ENCODE assay signal across 8 mouse cellular contexts in the genomic region with DNA sequence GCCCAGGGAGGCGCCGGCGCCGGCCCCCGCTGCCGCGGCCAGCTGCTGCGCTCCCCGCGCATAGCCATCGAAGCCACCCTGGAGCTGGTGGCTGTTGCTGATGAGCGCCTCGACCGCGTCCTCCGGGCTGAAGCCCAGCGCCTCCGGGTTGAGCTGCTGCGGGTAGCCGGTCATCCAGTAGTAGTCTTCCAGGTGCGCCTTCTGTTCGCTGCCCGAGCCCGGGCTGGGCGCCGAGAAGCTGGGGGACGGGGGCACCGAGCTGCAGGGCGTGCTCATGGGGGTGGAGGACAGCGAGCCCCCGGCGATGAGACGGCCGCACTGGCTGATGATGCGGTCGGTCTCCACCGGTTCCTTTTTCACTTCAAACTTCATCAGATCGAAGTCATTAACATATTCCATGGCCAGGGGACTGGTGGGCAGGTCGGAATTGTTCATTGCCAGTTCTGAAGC. TPM values are rescaled to one million over a fixed set of nuclear protein-coding genes. Genes with fewer than 3 reads are reported as not detected.
DNase-seq lines count a peak whose midpoint lies in the region; ATAC-seq and TF ChIP-seq lines count a peak whose summit lies in the region.

No protein-coding gene starts in this region.

- H3K27ac ChIP-seq in embryonic facial prominence, embryonic 11.5 days (replicated peaks; ENCODE audit: low read depth, low read length) = peak overlapping the region; percentile 72
- peak overlapping the region; percentile 87 for H3K27ac ChIP-seq in heart, embryonic 15.5 days
- H3K27ac ChIP-seq in limb, embryonic 14.5 days (replicated peaks; ENCODE audit: low read depth, low read length) = peak overlapping the region; percentile 87
- H3K27ac ChIP-seq in thymus, adult 2 months (ENCODE audit: control insufficient read depth, insufficient read depth, low read length) = no peak overlapping the region

- peak; percentile 57 for DNase-seq in CD4-positive, CD25-positive, alpha-beta regulatory T cell, adult 2 months (ENCODE audit: low read depth, low spot score)
- DNase-seq in ZHBTc4 (ENCODE audit: low read depth, low spot score) = peak; percentile 49
- peak; percentile 31 for DNase-seq in embryonic facial prominence, embryonic 11.5 days (ENCODE audit: low spot score)
- DNase-seq in limb, embryonic 14.5 days (ENCODE audit: low spot score) = peak; percentile 23
- peak; percentile 36 for DNase-seq in thymus, adult 2 months

- no peaks in the 10 kb centered on the region for H3K9me3 ChIP-seq in embryonic facial prominence, embryonic 11.5 days (replicated peaks; ENCODE audit: control insufficient read depth, low read length)
- no peaks in the 10 kb centered on the region for H3K9me3 ChIP-seq in heart, embryonic 15.5 days (replicated peaks)
- no peaks in the 10 kb centered on the region for H3K9me3 ChIP-seq in limb, embryonic 14.5 days (ENCODE audit: control insufficient read depth, low read length)

- ATAC-seq in CD4-positive, CD25-positive, alpha-beta regulatory T cell, adult 4 months = no peak
- peak; percentile 44 for ATAC-seq in embryonic facial prominence, embryonic 11.5 days (replicated peaks; ENCODE audit: insufficient number of reproducible peaks, low FRiP score, low TSS enrichment, low read depth)
- no peak for ATAC-seq in heart, embryonic 15.5 days (replicated peaks; ENCODE audit: insufficient number of reproducible peaks, insufficient read depth, low FRiP score, low read depth)
- 0 out of 2 replicates have a peak, but pooled peaks have one; percentile 2 for ATAC-seq in limb, embryonic 14.5 days (ENCODE audit: low FRiP score, low read depth)

- H3ac ChIP-seq in myocyte (ENCODE audit: control insufficient read depth, insufficient read length) = peak overlapping the region; percentile 78

- no peaks in the 10 kb centered on the region for H3K79me2 ChIP-seq in myocyte (ENCODE audit: control insufficient read depth, insufficient read depth)

- H3K4me2 ChIP-seq in embryonic facial prominence, embryonic 11.5 days (ENCODE audit: low read depth, low read length) = peak overlapping the region; percentile 93
- H3K4me2 ChIP-seq in heart, embryonic 15.5 days = peak overlapping the region; percentile 95
- H3K4me2 ChIP-seq in limb, embryonic 14.5 days (replicated peaks; ENCODE audit: low read depth, low read length, severe bottlenecking) = peak overlapping the region; percentile 68
- H3K4me2 ChIP-seq in myocyte (ENCODE audit: low read depth) = peak overlapping the region; percentile 73

- TF ChIP-seq CTCF in thymus, adult 2 months (IDR thresholded peaks at IDR 0.05; ENCODE audit: borderline replicate concordance, control insufficient read depth, extremely low read depth, insufficient read depth, low read length, poor library complexity) = no peak

- WGBS in embryonic facial prominence, embryonic 11.5 days = under 1% methylated on average over 36 of the region's 39 CpGs
- WGBS in heart, embryonic 15.5 days = under 1% methylated on average over 39 of the region's 39 CpGs
- WGBS in limb, embryonic 14.5 days = under 1% methylated on average over 31 of the region's 39 CpGs
- under 1% methylated on average over 39 of the region's 39 CpGs for WGBS in thymus, adult 2 months

- H3K4me1 ChIP-seq in embryonic facial prominence, embryonic 11.5 days (ENCODE audit: control insufficient read depth, insufficient read depth, low read length) = no peaks in the 10 kb centered on the region
- H3K4me1 ChIP-seq in heart, embryonic 15.5 days (replicated peaks) = peaks cover 17% of the 10 kb centered on the region
- H3K4me1 ChIP-seq in limb, embryonic 14.5 days (ENCODE audit: control insufficient read depth, insufficient read depth, low read length) = peaks cover 12% of the 10 kb centered on the region
- H3K4me1 ChIP-seq in thymus, adult 2 months (replicated peaks; ENCODE audit: control insufficient read depth, insufficient read depth, low read length) = peaks cover 16% of the 10 kb centered on the region

- 0 out of 2 replicates have a peak, but pooled peaks have one; percentile 3 for TF ChIP-seq POLR2A in limb, embryonic 14.5 days (IDR thresholded peaks at IDR 0.05; ENCODE audit: borderline replicate concordance, extremely low read depth, insufficient read depth, insufficient read length)
- TF ChIP-seq POLR2A in myocyte (IDR thresholded peaks at IDR 0.05; ENCODE audit: insufficient read length, low read depth) = no peak
- TF ChIP-seq POLR2A in thymus, adult 2 months (IDR thresholded peaks at IDR 0.05; ENCODE audit: control insufficient read depth, extremely low read depth, insufficient read depth, low read length, poor library complexity) = no peak

- peak overlapping the region; percentile 61 for H3K4me3 ChIP-seq in embryonic facial prominence, embryonic 11.5 days (ENCODE audit: low read depth, low read length)
- H3K4me3 ChIP-seq in heart, embryonic 15.5 days = peak overlapping the region; percentile 77
- H3K4me3 ChIP-seq in limb, embryonic 14.5 days (replicated peaks; ENCODE audit: low read length) = peak overlapping the region; percentile 67
- H3K4me3 ChIP-seq in myocyte = peak overlapping the region; percentile 40
- H3K4me3 ChIP-seq in thymus, adult 2 months (ENCODE audit: control insufficient read depth, insufficient read depth, low read length) = peak overlapping the region; percentile 52

- peak overlapping the region; percentile 66 for H3K9ac ChIP-seq in embryonic facial prominence, embryonic 11.5 days (replicated peaks; ENCODE audit: low read length)
- peak overlapping the region; percentile 55 for H3K9ac ChIP-seq in heart, embryonic 15.5 days
- peak overlapping the region; percentile 75 for H3K9ac ChIP-seq in limb, embryonic 14.5 days (ENCODE audit: low read depth, low read length, severe bottlenecking)

- no peaks in the 10 kb centered on the region for H3K36me3 ChIP-seq in embryonic facial prominence, embryonic 11.5 days (replicated peaks; ENCODE audit: control insufficient read depth, insufficient read depth, low read depth, low read length)
- H3K36me3 ChIP-seq in heart, embryonic 15.5 days = no peaks in the 10 kb centered on the region
- H3K36me3 ChIP-seq in limb, embryonic 14.5 days (ENCODE audit: control insufficient read depth, insufficient read depth, low read length) = 0 out of 2 replicates have a peak, but pooled peaks cover 4% of the 10 kb centered on the region
- no peaks in the 10 kb centered on the region for H3K36me3 ChIP-seq in myocyte (ENCODE audit: control insufficient read depth, insufficient read depth)
- H3K36me3 ChIP-seq in thymus, adult 2 months (ENCODE audit: control insufficient read depth, insufficient read depth, low read length) = no peaks in the 10 kb centered on the region

- H3K27me3 ChIP-seq in embryonic facial prominence, embryonic 11.5 days (ENCODE audit: control insufficient read depth, insufficient read depth, low read length) = peaks cover 3% of the 10 kb centered on the region; the same call in 1 of the 2 replicates
- peaks cover 14% of the 10 kb centered on the region; the same call in 1 of the 2 replicates for H3K27me3 ChIP-seq in heart, embryonic 15.5 days
- H3K27me3 ChIP-seq in limb, embryonic 14.5 days (ENCODE audit: control insufficient read depth, insufficient read depth, low read length) = no peaks in the 10 kb centered on the region; the same call in 1 of the 2 replicates
- H3K27me3 ChIP-seq in myocyte (ENCODE audit: control insufficient read depth, insufficient read depth, insufficient read length) = no peaks in the 10 kb centered on the region
- H3K27me3 ChIP-seq in thymus, adult 2 months (ENCODE audit: control insufficient read depth, insufficient read depth, low read length) = peaks cover 6% of the 10 kb centered on the region; the same call in 1 of the 2 replicates

TF ChIP-seq in myocyte, 11 proteins besides CTCF, POLR2A, EP300 and RAD21:
- TF ChIP-seq MYOG (IDR thresholded peaks at IDR 0.05; ENCODE audit: control insufficient read depth in 1 of 3, insufficient read depth in 1 of 3, insufficient read length in 2 of 3, low read depth in 2 of 3) = peak in 1 of 3 experiments; percentile 38
- no peak for TF ChIP-seq TCF12 (IDR thresholded peaks at IDR 0.05; ENCODE audit: insufficient read depth, poor library complexity, severe bottlenecking)

RNA-seq across cellular contexts. Expression of gene Maf, which starts 1.2 kb away (rescaled TPM):
- 10 to 100 TPM; 71.6 to 83.8 TPM for polyA plus RNA-seq in CD4-positive, CD25-positive, alpha-beta regulatory T cell, adult 4 months (2017; shearing (Covaris generic))
- 5.0 and 5.3 TPM in 2 replicates for polyA plus RNA-seq in embryonic facial prominence, embryonic 11.5 days (2014; fragmentation: Nextera tagmentation; extraction: Ambion mirVana)
- 3.3 and 3.9 TPM in 2 replicates for polyA plus RNA-seq in heart, embryonic 15.5 days (2015; fragmentation: Nextera tagmentation; extraction: Ambion mirVana)
- 16.9 and 17.8 TPM in 2 replicates for polyA plus RNA-seq in limb, embryonic 14.5 days (2012; rRNA removed)
- 11.6 and 12.4 TPM in 2 replicates for polyA plus RNA-seq in limb, embryonic 14.5 days (2014; fragmentation: Nextera tagmentation; extraction: Ambion mirVana)
- polyA plus RNA-seq in myocyte (2012; fragmentation: generic; extraction: Trizol) = 3.7 TPM
- polyA plus RNA-seq in thymus, adult 2 months (2012; rRNA removed) = 4.4 and 5.6 TPM in 2 replicates

Comparison
In these comparisons a context has a peak if more than half of its experiments do, and no peak if none do; other contexts are left out.
1. ATAC-seq: peak in embryonic facial prominence, embryonic 11.5 days (single experiment) and limb, embryonic 14.5 days (single experiment); none in CD4-positive, CD25-positive, alpha-beta regulatory T cell, adult 4 months (single experiment) and heart, embryonic 15.5 days (single experiment).
2. Peak in every context shown above with its lines, with median percentiles within 50 percentile points of each other: DNase-seq, H3K4me2 ChIP-seq, H3K4me3 ChIP-seq and H3K9ac ChIP-seq.